14 mouse cellular contexts compared by ENCODE assay signal in the genomic region with DNA sequence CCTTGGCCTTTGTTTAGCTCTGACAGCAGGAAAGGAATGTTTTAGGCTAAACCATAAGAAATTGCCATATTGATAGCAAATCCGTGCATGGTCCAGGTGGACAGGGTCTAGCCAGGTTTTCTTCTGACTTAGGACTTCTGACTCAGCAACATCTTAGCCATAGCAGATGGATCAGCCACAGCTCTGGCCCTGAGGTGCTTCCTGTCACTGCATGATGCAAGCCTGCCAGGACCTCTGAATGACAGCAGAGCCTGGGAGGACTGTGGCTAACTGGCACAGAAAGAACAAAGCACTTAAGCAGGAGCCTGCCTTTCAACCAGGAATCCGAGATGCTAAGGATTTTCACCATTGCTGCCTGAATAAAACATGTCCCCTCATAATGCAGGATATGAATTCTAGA.
DNase-seq lines count a peak whose midpoint lies in the region; ATAC-seq and TF ChIP-seq lines count a peak whose summit lies in the region.
"Had no signal": no experiment of that assay in that cellular context is flagged by ENCODE, and none has a peak within 500 bp of the region (broad histone marks: within the 10 kb centered on the region; RNA-seq: fewer than 3 reads in every experiment).

No protein-coding gene starts in this region.

- H3K9ac ChIP-seq in forebrain, embryonic 13.5 days, result no peak overlapping the region
- H3K9ac ChIP-seq in heart, embryonic 11.5 days (ENCODE audit: low read depth, low read length), result no peak overlapping the region
- H3K9ac ChIP-seq: embryonic facial prominence, embryonic 13.5 days; liver, embryonic 13.5 days had no signal

- ATAC-seq in forebrain, embryonic 13.5 days, result peak; percentile 66; the same call in 1 of the 2 replicates
- no peak for ATAC-seq in heart, embryonic 11.5 days (replicated peaks; ENCODE audit: insufficient number of reproducible peaks, low FRiP score, low TSS enrichment)

- no peak for TF ChIP-seq CTCF in gastrocnemius, adult 2 months (IDR thresholded peaks at IDR 0.05)

- H3K27me3 ChIP-seq in forebrain, embryonic 13.5 days, result no peaks in the 10 kb centered on the region
- no peaks in the 10 kb centered on the region for H3K27me3 ChIP-seq in heart, embryonic 11.5 days (ENCODE audit: control insufficient read depth, insufficient read depth, low read length)
- H3K27me3 ChIP-seq: embryonic facial prominence, embryonic 13.5 days; liver, embryonic 13.5 days; megakaryocyte, embryonic 14.5 days had no signal

- 28% methylated on average over 2 of the region's 2 CpGs for WGBS in forebrain, embryonic 13.5 days
- WGBS in heart, embryonic 11.5 days (ENCODE audit: insufficient replicate concordance), result 39% methylated on average over 2 of the region's 2 CpGs

- no peaks in the 10 kb centered on the region for H3K9me3 ChIP-seq in forebrain, embryonic 13.5 days (replicated peaks)
- no peaks in the 10 kb centered on the region for H3K9me3 ChIP-seq in heart, embryonic 11.5 days (replicated peaks; ENCODE audit: control insufficient read depth, low read length)
- H3K9me3 ChIP-seq: embryonic facial prominence, embryonic 13.5 days; G1E; liver, embryonic 13.5 days had no signal

- 0 out of 2 replicates have a peak overlapping the region, but pooled peaks have one; percentile 7 for H3K27ac ChIP-seq in forebrain, embryonic 13.5 days
- H3K27ac ChIP-seq in heart, embryonic 11.5 days (ENCODE audit: low read depth, low read length), result no peak overlapping the region
- no peak overlapping the region for H3K27ac ChIP-seq in gastrocnemius, adult 2 months
- H3K27ac ChIP-seq: embryonic facial prominence, embryonic 13.5 days; liver, embryonic 13.5 days had no signal

- no peak overlapping the region for H3K4me2 ChIP-seq in forebrain, embryonic 13.5 days
- no peak overlapping the region for H3K4me2 ChIP-seq in heart, embryonic 11.5 days
- H3K4me2 ChIP-seq: embryonic facial prominence, embryonic 13.5 days; liver, embryonic 13.5 days had no signal

- H3K4me3 ChIP-seq in forebrain, embryonic 13.5 days, result no peak overlapping the region
- no peak overlapping the region for H3K4me3 ChIP-seq in heart, embryonic 11.5 days (ENCODE audit: low read depth, low read length)
- H3K4me3 ChIP-seq in gastrocnemius, adult 2 months, result no peak overlapping the region
- H3K4me3 ChIP-seq: embryonic facial prominence, embryonic 13.5 days; liver, embryonic 13.5 days; megakaryocyte, embryonic 14.5 days had no signal

- peak; percentile 95 for DNase-seq in brain, adult 2 months (ENCODE audit: low read depth, low spot score)
- peak; percentile 88 for DNase-seq in cerebellum, adult 9-10 months
- DNase-seq in mesoderm, embryonic 11.5 days (ENCODE audit: low read depth, low spot score), result peak; percentile 15
- no peak for DNase-seq in frontal cortex, postnatal 14 days (ENCODE audit: low spot score in 2 of 2)
- DNase-seq in gastrocnemius, adult 2 months, result no peak
- no peak for DNase-seq in thymus, postnatal 36 days
- DNase-seq: adrenal gland, postnatal 10 days; liver, embryonic 13.5 days; thymus, postnatal 25 days had no signal

- H3K36me3 ChIP-seq in forebrain, embryonic 13.5 days (ENCODE audit: poor library complexity, severe bottlenecking), result no peaks in the 10 kb centered on the region
- H3K36me3 ChIP-seq in heart, embryonic 11.5 days (ENCODE audit: control insufficient read depth, insufficient read depth, low read length), result no peaks in the 10 kb centered on the region
- H3K36me3 ChIP-seq: embryonic facial prominence, embryonic 13.5 days; G1E; liver, embryonic 13.5 days had no signal

- H3K4me1 ChIP-seq in forebrain, embryonic 13.5 days, result peaks cover 5% of the 10 kb centered on the region; the same call in 1 of the 2 replicates
- no peaks in the 10 kb centered on the region for H3K4me1 ChIP-seq in heart, embryonic 11.5 days (ENCODE audit: control insufficient read depth, insufficient read depth, low read length)
- H3K4me1 ChIP-seq: liver, embryonic 13.5 days had no signal

- intact Hi-C loops in gastrocnemius, adult 2 months (cut with DNase I), result no loop called here

Comparison
In these comparisons a context has a peak if more than half of its experiments do, and no peak if none do; other contexts are left out.
1. DNase-seq: peak in brain, adult 2 months (single experiment), cerebellum, adult 9-10 months (single experiment) and mesoderm, embryonic 11.5 days (single experiment); none in frontal cortex, postnatal 14 days (0 of 2), gastrocnemius, adult 2 months (single experiment) and thymus, postnatal 36 days (0 of 2).